Mouse (Mus musculus) ES-CJ7 (cell line): Measurements from ENCODE around the gene Slc10a7.

Experiments used
- DNase-seq: peaks from one replicate; pipeline ENCODE4 v3.0.0; 2011; ENCODE audit warnings: low read depth, low spot score

Slc10a7 gene

GRCm38 (mm10) chr8:78622362-78622761 is 113.2 kb downstream of the Slc10a7 start:
- DNase-seq, result peak; percentile 53

GRCm38 (mm10) chr8:78623972-78624371 is 114.8 kb downstream of the Slc10a7 start:
- DNase-seq, result peak; percentile 65

- DNase-seq, result peak; percentile 93
These were observed 115.7 kb downstream of the Slc10a7 start for GRCm38 (mm10) chr8:78624738-78625442.

GRCm38 (mm10) chr8:78626632-78627031 is 117.5 kb downstream of the Slc10a7 start:
- no peak for DNase-seq

GRCm38 (mm10) chr8:78627793-78628192 is 118.6 kb downstream of the Slc10a7 start:
- DNase-seq, result no peak

- no peak for DNase-seq
These were observed 121.4 kb downstream of the Slc10a7 start for GRCm38 (mm10) chr8:78630414-78631164.

- DNase-seq, result no peak
These were observed 123.9 kb downstream of the Slc10a7 start for GRCm38 (mm10) chr8:78633012-78633411.

- no peak for DNase-seq
These were observed 124.9 kb downstream of the Slc10a7 start for GRCm38 (mm10) chr8:78634018-78634417.

GRCm38 (mm10) chr8:78634523-78635240 is 125.5 kb downstream of the Slc10a7 start:
- DNase-seq, result no peak

- DNase-seq, result no peak
These were observed 126.2 kb downstream of the Slc10a7 start for GRCm38 (mm10) chr8:78635241-78635771.

- DNase-seq, result no peak
These were observed 132.8 kb downstream of the Slc10a7 start for GRCm38 (mm10) chr8:78641919-78642318.

- no peak for DNase-seq
These were observed 133.2 kb downstream of the Slc10a7 start for GRCm38 (mm10) chr8:78642376-78642775.

- no peak for DNase-seq
These were observed 138.0 kb downstream of the Slc10a7 start for GRCm38 (mm10) chr8:78647000-78647656.

- DNase-seq, result no peak
These were observed 138.7 kb downstream of the Slc10a7 start for GRCm38 (mm10) chr8:78647846-78648245.

GRCm38 (mm10) chr8:78648918-78649317 is 139.8 kb downstream of the Slc10a7 start:
- DNase-seq, result peak; percentile 52

- no peak for DNase-seq
These were observed 142.5 kb downstream of the Slc10a7 start for GRCm38 (mm10) chr8:78651670-78652069.

GRCm38 (mm10) chr8:78655351-78656045 is 146.4 kb downstream of the Slc10a7 start:
- DNase-seq, result peak; percentile 87

- no peak for DNase-seq
These were observed 147.7 kb downstream of the Slc10a7 start for GRCm38 (mm10) chr8:78656700-78657370.

- no peak for DNase-seq
These were observed 149.0 kb downstream of the Slc10a7 start for GRCm38 (mm10) chr8:78658172-78658571.

GRCm38 (mm10) chr8:78659617-78660187 is 150.6 kb downstream of the Slc10a7 start:
- DNase-seq, result no peak
